Mouse (Mus musculus): ENCODE measurements at regions not wholly inside any gene's neighbourhood (a gene's known extent, or its start where the extent isn't known, plus 50 kb on each side); places are given as distances from the start of the nearest gene placed in this dataset.

GRCm38 (mm10) chr4:125324495-125324894, 166.0 kb upstream of the Grik3 start:
- TF ChIP-seq CTCF (IDR thresholded peaks at IDR 0.05; ENCODE audit: insufficient read depth, low read depth, low read length) (no peak), POLR2A (IDR thresholded peaks at IDR 0.05; ENCODE audit: insufficient read depth, low read depth, low read length) (no peak)
